Mouse (Mus musculus): ENCODE results near the gene Sorbs2.
"Not testable (repeated sequence)": the region's sequence is repeated elsewhere in the genome, so short reads cannot be mapped to it uniquely, and the experiment has no call there.

The Sorbs2 gene

GRCm38 (mm10) chr8:45857734-45858133 is 350.1 kb downstream of the Sorbs2 start:
- no peak for DNase-seq

- no peak for DNase-seq
Measured at GRCm38 (mm10) chr8:45858391-45858790, 350.8 kb downstream of the Sorbs2 start.

- DNase-seq = not testable (repeated sequence)
Measured at GRCm38 (mm10) chr8:45871587-45871986, 364.0 kb downstream of the Sorbs2 start.

- no peak for DNase-seq
Measured at GRCm38 (mm10) chr8:45872077-45872476, 364.5 kb downstream of the Sorbs2 start.

- no peak for DNase-seq
Measured at GRCm38 (mm10) chr8:45874945-45875626, 367.5 kb downstream of the Sorbs2 start.

GRCm38 (mm10) chr8:45876397-45876796 is 368.8 kb downstream of the Sorbs2 start:
- no peak for DNase-seq
